Mouse (Mus musculus) cerebellum, adult 2 months (tissue): ENCODE data around the gene Rhox12.

Experiments used
- CTCF ChIP-seq: fragments of 200-500 bp; IDR thresholded peaks from 2 replicates; pipeline ENCODE4 v1.5.1; 2011; ENCODE audit warnings: low read depth, mild to moderate bottlenecking, control low read depth, low read length, moderate library complexity, borderline replicate concordance; ENCODE audit not compliant: insufficient read depth
- POLR2A ChIP-seq: fragments of 200-500 bp; IDR thresholded peaks from 2 replicates; pipeline ENCODE4 v1.6.1; 2011; ENCODE audit warnings: low read length, control low read depth, borderline replicate concordance; ENCODE audit not compliant: insufficient read depth

- peak; percentile 20; the same call in 1 of the 2 replicates for TF ChIP-seq CTCF
- TF ChIP-seq POLR2A: no peak
Observed at GRCm38 (mm10) chrX:38061544-38061943, 49.2 kb downstream of the Rhox12 start.
